Mouse (Mus musculus): Measurements from ENCODE around the gene Kctd3.
"Not testable (repeated sequence)": the region's sequence is repeated elsewhere in the genome, so short reads cannot be mapped to it uniquely, and the experiment has no call there.

Kctd3 gene

DNA sequence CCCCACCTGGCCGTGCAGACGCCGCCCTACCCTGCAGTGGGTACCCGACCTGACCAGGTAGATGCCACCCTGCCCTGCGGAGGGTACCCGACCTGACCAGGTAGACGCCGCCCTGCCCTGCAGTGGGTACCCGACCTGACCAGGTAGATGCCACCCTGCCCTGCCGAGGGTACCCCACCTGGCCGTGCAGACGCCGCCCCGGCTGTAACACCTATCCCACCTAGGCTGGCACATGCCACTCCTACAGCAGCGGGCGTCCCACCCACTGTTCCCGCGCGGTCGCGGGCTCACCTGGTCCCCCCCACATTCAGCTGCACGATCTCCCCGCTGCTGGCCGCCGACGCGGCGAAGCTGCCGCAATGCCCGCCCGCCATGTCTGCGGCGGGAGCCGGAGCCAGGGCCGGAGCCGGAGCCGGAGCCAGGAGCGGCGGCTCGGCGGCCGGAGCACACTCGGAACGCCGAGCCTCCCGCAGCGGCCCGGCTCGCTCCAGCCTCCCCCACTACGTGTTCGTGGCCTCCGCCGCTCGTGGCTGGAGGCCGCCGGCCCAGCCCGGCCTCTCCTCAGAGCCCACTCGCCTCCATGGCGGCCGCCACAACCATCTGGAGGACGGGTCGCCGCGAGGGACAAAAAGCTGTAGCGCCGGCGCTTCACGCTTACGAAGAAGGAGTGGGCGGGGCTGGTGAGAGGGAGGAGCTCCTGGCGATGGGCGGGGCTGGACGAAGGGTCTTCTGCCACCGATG lies at the start of gene Kctd3:
Gene Kctd3 (minus strand): TSS at position 603 of the 741 bp plus-strand sequence.
- peak; percentile 100 for DNase-seq

DNA sequence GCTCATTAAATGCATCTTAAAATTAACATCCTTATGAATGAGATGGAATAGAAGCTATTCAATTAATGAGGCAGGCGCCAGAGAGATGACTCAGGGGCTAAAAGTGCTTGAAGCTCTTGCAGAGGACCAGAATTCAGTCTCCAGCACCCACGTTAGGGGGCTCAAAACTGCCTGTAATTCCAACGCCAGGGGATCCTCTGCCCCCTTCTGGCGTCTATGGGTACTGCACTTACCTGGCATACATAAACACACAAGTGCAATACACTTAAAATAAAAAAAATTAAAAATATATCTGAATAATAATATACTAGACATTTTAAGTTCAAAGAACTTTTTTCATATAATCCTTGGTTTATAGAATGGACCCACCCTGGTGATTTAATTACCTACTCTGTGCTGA lies 49.8 kb upstream of the Kctd3 start:
- DNase-seq: no peak

DNA sequence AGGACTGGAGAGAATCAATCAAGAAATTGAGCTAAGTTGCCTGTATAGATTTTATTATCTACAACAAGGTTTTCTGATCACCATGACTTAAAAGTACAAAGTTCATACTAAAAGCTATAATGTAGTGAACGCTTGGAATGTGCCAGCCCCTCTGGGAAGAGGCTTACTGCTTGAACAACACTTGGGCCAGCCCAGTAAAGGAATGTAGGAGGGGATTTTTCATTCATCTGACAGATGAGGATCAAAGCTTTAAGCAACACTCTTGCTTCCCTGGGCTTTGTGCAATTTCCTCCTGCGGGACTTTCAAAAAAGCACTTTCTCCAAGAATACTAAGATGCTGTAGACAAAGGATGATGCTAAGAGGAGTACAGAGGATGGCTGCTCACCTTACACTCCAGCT lies 48.3 kb upstream of the Kctd3 start:
- no peak for DNase-seq

DNA sequence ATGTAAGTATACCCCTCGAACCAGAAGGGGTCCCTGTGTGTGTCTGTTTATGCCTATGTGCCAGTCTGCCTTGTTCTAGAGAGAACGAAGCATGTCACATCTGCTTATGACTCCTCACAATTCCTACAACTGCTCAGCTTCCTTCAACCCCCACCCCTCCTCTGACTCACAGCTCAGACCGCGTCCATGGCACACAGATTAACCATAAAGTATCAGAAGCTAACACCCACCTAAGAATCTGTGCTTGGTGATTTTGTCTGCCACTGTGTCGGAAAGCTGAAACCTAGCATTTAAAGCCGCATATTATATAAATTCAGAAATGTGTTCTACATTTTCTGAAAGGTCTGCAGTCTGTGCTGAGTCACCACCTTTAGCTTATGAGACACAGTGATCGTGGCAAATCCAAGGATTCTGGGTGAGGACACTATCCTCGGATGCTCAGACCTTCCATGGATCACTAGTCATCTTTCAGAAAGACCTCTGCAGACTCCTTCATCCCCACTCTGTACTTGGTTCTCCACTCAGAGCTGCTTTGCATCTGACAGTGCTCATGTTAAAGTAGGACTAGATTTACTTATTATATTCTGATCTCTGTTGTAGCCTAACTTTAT lies 47.4 kb upstream of the Kctd3 start:
- DNase-seq: no peak

DNA sequence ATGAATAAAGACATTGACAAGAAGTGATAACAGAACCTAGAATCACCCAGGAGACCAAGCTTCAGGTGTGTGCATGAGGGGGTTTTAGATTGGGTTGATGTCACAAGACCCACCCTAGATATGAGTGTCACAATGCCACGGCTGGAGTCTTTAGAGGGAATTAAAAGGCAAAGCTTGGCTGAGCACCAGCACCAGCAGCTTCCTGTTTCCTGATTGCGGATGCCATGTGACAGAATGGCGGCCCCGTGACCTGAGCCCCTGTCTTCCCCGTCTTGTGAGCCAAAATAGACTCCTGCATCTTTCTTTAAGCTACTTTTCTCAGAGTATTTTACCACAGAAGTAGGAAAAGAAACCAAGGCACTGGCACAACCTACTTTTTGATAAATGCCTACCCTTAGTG lies 46.5 kb upstream of the Kctd3 start:
- peak in 1 of 2 experiments; percentile 20 for DNase-seq

DNA sequence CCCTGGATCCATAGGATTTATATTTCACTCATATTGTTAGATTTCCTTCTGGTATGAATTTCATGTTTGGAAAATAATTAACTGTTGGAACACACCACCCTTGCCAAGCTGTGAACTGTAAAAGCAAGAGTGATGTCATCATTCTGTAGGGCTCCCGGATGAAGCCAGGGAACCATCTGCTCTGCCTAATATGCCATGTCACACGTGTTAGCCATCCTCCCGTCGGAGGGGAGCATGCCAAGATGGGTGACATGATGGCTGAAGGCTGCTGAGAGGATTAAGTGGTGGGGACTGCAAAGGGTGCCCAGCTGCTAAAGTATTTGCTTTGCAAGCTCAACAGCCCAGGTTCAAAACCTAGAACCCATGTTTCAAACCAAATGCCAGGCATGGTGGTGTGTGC lies 44.5 kb upstream of the Kctd3 start:
- peak; percentile 71 to 74 for DNase-seq

DNA sequence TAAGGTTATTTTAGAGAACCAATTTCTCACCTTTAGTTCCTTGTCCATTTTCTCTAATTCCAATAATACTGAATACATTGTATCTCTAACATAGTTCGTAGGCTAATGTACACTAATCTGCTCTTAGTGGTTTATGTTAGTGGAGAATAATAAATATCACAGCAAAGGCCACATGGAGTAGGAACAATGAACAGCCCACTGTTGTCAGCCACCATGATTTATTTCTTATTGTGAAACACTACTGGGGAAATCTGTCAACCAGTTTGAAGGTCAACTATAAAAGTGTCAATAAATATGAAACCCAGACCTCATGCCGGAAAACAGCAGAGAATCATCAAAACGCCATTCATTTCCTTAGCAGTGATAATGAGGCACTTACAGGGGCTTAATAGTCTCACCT lies 42.5 kb upstream of the Kctd3 start:
- DNase-seq: no peak

DNA sequence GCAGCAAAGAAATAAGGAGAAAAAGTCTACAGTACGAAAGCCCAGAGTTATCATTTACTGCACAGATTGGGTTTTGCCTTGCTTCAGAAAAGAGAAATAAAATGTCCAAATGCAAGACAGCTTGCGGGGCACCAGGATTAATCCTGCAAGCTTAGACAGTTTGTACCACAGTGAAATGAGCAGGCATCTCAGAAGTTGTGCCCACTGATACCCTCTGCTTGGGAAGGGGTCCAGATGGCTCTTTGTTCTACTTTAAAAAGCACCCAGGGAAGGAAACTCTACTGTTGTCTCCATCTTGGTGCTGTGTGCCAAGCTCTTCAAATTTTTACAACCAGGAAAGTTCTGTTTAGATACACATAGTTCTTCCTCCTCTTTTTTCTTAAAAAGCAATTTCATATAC lies 40.7 kb upstream of the Kctd3 start:
- peak in 1 of 2 experiments; percentile 44 for DNase-seq

DNA sequence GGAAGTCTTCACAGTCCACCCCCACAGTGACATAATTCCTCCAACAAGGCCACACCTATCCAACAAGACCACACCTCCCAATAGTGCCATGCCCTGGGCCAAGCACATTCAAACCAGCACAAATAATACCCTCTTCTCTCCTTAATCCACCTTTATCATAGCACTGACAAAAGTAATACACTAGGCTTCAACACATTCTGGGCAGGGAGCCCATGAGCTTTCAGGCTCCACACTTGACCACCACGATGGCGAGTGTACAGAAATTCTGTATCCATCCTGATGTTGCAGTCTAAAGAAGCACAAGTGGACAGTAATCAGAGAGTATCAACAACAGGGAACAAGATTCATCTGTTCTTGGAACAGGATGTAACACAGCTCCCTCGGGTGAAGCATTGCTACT lies 40.3 kb upstream of the Kctd3 start:
- peak; percentile 51 to 53 for DNase-seq

DNA sequence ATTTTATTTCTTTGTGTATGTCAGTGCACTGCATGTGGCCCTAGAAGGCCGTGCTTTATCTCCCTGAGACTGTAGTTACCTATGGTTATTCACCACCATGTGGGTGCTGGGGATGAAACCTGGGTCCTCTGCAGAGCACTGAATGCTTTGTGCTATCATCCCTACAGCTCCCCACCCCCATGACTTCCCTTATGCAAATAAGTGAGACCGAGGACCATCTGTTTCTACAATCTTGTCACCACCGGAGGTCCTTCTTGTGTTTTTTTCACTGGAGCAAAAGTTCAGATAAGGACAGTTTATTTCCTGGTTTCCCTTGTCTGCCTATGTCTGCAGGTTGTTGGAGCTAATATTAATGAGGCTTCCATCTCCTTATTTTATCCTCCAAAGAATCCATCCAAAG lies 39.2 kb upstream of the Kctd3 start:
- DNase-seq: peak; percentile 73 to 82

DNA sequence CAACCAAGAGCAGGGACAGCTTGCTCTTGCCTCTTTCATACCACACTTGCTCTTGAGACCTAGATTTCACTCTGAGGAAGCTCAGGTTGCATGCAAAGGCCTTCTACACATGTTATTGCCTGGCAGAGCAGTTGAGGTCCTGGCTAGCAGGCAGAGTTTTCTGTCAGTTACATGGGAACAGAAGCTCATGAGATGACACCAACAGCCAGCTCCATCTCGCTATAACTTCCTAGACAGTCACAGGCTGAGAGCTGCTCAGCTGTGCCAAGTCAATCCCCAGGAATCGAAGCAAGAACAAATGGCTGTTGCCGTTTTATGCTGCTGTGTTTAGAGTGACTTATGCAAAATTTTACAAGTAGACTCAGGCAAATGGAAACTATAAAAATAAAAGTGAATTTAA lies 38.7 kb upstream of the Kctd3 start:
- DNase-seq: peak; percentile 62 to 70

DNA sequence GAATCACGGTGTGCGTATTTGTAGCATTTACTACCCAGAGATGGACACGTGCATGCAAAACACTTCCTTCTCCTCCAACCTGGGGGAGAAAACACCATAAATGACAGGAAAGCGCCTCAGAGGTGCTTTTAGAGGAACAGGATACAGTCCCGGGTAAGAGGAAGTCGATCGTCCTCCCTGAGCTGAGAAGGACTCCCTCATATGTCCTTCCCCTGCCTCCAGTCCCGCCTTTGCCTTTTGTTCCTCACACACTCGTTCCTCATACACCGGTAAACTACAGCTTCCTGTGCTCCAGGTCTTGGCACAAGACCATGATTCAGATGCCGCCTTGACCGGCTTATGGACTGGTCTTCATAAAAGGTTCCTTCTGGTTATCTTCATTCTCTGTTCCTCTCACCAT lies 33.6 kb upstream of the Kctd3 start:
- DNase-seq: peak in 1 of 2 experiments; percentile 9

DNA sequence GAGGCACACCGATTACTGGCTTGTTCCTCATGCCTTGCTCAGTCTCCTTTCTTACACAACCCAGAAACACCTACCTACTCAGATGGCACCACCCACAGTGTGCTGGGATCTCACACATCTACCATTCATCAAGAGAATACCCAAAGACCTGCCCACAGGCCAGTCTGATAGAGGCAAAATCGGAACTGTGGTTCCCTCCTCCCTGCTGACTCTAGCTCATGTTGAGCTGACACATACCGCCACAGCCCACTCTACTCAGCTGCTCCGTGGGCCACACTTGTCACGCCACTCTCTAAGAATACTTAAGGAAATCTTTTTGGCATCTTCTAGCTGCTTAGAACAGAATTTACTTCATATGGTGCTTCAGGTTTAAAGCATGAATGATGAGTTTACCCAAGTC lies 31.7 kb upstream of the Kctd3 start:
- DNase-seq: no peak

DNA sequence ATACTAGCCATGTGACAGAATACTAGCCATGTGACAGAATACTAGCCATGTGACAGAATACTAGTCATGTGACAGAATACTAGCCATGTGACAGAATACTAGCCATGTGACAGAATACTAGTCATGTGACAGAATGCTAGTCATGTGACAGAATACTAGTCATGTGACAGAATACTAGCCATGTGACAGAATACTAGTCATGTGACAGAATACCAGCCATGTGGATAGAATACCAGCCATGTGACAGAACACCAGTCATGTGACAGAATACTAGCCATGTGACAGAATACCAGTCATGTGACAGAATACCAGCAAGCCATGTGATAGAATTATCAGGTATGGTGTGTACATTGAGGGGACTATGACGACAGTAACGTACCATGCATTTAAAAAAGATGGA lies 25.2 kb upstream of the Kctd3 start:
- not testable (repeated sequence) for DNase-seq

DNA sequence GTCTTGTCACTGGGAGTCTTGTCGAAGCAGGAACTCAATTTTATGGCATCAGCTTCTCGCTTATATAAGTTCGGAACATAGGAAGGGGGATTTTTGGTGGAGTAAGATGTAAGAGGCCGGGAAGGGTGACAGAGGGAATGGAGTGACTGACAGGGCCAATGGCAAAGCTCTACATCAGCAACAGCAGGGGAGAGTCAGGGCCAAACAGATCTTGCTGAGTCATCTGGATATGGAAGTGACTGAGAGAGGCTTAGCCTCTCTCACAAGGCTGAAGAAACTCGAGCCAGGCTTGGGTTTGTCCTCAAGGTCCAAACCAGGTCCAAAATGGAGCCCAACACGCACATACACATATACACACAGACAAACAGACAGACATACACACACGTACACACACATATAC lies 23.3 kb upstream of the Kctd3 start:
- DNase-seq: no peak

DNA sequence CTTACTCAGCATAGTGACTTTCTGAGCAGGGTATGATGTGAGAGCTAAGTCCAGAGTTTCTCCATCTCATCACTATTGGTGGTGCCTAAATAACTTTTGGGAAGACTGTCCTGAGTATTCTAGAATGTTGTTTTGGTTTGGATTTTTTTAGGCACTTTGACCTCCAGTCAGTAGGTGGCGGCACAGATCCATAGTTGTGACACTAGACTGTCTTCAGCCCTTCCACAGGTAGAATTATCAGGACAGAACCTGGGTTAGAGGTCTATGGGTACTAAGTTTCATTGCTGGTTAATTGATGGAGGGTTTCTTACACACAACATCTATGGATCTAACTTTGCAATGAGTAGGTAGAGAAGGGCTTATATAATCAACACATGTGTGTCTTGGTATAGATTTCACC lies 20.6 kb upstream of the Kctd3 start:
- DNase-seq: peak; percentile 78 to 81

DNA sequence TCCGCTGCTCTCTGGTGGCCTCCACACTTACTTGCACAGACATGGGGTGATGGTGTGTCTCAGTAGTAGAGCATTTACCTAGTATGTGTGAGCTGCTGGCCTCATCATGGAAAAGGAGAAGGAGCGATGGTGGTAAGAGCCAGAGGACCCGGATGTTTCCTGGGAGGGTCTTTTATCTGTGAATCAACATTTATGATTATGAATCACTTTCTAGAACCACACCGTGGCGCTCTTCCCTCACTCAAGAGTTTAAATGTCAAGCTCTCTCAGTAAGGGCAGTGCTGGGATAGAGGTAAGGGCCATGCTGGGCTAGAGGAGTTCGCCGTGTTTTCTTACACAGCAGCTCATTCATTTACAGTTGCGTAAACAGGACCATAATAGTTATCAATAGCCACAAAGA lies 19.2 kb upstream of the Kctd3 start:
- DNase-seq: peak; percentile 82 to 85

DNA sequence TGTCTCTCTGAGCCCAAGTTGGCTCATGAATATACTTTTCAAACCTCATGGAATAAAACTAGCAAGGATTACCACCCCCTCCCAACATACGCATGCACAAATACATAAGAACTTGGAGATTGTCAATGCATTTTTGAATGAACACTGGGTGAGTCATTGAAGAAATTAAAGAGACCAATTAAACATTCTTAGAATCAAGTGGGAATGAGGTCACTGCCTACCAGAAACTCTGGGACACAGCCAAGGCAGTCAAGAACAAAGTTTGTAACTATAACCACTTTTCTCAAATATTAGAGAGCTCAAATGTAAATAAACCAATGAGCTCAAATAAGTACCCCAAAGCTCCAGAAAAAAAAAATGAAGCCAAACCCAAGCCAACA lies 16.1 kb upstream of the Kctd3 start:
- no peak for DNase-seq

DNA sequence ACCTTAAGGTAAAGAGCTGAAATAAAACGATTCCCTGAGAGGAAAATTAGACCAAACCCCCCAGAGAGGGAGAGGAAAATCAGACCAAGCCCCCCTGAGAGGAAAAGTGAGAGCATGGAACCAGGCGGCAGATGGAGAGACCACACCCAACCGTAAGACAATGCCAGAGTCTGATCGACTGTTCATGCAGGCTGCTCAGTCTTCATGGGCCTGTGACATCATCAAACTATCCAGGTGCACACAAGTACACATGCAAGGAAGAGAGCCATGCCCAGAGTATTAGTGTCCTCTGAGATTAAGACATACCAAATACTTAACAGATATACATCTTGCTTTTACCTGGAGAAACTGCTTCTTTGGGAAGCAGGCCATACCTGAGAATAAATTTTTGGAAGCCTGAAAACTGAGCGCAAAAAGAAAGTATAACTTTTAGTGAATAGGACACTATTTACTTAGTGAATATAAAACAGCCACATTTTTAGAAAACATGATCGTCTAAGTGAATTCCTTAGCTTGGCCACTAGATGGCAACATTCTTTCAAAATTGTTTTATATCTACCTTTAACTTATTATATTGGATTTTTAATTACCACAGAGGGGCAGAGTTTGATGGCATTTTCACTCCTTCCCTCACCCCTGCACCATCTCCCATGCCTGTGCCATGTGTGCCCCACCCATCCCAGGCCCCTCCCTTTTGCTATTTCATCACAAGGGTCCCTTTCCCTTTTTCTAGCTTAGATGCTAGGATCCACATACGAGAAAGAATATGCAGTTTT lies 15.5 kb upstream of the Kctd3 start:
- DNase-seq: peak in 1 of 2 experiments; percentile 44

DNA sequence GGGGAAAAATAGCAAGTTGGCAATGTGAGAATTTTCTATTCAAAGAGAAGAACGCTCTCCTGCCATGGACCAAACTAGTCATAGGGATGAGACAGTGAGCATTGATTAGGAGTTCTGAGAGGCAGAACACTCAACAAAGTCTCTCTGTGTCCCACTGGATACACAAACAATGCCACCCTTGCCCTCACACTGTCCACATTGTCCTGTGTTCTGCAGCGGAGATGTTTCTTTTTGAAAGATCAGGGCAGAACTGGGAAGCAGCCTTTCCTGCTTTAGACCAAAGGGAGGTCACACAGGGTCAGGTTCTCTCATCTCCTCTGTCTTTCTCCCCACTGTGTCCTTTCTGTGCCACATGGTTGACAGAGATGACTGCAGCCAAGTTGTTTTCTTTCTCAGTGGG lies 7.7 kb upstream of the Kctd3 start:
- DNase-seq: no peak

DNA sequence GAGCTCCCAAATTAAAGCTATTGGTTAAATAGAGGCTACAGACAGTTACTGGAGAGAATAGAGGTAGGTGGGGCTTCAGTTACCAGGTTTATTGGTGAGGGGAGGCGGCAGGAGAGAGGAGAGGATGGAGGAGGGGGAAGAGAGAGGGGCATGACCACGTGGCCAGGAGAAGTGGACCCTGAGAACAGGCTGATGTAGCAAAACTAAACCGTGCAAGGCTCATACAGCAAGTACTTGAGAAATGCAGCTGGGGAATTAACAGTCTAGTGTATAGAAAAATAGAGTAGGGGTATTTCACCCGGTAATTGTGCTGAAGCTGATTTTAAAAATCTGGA lies 5.9 kb upstream of the Kctd3 start:
- DNase-seq: no peak

DNA sequence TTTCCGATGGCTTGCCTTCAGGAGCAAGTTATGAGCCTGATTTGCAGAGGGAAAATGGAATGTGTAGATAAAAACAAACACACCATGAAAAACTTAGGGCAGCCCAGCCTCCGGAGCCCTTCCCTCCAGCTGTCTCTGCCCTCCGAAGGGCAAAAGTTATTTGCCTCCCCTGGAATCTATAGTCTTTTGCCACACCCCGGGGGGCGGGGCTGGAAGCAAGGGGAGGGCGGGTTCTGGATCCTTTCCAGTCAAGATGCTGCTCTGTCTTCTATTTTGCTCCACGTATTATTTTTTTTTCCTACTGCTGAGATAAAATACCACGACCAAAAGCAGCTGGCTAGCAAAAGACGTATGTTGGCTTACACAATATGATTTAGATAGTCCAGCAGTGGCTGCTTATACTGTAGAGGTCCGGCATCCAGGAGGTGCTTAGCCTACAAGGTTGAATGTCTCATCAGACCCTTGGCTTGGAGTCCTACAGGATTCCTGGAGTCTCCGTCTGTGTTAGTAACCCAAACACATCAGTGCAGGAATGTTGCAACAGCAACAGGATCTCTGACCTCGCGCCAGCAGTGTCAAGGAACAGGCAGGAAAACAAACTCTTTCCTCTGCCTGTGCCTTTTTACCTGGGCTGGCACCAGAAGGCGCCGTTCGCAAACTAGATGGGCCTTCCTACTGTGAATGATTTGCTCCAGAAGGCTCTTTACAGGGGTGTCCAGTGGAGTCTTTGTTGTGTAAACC lies 5.4 kb upstream of the Kctd3 start:
- no peak for DNase-seq

DNA sequence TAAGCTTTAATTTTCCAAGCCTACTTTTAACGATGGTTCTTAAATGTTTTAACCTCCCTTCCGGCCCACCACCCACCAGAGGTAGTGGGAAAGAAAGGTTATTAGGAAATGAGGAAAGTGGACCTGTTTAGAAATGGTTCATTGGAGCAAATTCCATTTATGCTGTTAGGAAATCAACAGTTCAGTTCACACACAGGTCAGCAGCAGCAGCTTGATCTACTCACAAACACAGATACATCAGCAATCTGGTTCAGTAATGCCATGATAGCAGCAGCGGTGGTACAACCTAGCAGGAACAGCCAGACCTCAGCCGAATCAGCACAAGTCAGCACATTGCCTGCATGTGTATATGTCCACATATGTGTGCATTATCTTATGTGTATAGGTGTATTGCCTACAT lies 3.0 kb upstream of the Kctd3 start:
- no peak for DNase-seq

DNA sequence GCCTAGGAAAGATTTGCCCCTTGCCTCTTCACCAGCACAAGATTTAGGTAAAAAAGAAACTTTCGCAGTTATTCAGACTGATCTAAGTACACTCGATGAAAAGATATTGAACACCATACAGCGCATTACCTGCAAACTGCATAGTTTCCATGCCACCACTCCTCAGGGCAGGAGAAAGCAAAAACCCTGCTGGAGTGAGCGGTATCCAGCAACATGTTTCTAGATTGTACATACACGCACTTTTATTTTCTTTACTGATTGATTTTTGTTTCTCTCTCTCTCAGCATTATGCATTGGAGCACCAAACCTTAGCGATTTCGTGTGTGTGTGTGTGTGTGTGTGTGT lies 311 bp upstream of the Kctd3 start:
- DNase-seq: no peak

Data from cerebellum, postnatal 10 days (tissue).